Mouse (Mus musculus): Measurements from ENCODE around the gene Cnppd1.

Cnppd1 gene

DNA sequence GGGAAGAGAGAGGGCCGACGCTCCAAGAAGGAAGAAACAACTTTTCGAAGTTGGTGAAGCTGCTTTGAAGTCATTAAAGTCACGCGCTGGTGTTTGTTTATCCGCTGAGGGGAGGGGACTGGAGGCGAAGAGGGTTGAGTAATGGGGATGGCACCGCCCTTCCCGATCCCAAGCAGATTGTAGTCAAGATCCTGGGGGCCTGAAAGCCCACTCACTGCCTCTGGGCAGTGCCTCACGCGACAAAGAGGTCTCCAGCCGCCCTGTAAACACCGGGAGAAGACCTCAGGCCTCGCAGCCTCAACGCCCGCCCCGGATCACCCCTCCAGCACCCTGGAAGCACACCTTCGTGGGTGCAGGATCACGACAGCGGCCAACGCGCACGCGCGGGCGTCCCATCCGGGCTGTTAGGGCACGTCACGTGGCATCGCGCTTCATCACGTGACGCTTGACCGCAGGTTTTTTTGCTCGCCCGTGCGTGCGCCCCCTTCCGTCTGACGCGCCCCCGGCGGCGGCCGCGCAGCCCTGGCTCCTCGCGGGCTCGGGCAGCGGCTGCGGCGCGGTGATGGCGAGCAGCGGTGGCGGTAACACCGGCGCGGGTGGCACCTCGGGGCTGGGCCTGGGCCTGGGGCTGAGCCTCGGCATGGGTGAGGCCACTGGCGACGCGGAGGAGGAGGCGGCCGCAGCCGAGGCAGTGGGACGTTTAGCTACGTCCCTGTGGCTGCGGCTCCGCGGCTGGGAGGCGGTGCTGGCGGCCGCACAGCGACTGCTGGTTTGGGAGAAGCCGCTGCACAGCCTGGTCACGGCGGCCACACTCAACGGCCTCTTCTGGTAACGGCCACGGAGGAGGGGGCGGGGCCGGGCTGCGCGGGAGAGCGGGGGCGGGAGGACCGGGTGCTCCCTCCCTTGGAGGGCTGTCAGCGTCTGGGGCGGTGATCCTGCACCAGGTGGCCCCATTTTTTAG, at the start of gene Cnppd1, which contains the start of gene Retreg2:
TSS of gene Cnppd1 (minus strand) at position 411 of the 961 bp plus-strand sequence.
TSS of gene Retreg2 (plus strand) at position 478 of the 961 bp plus-strand sequence.
- DNase-seq: peak; percentile 94

GRCm38 (mm10) chr1:75191622-75192402, 49.3 kb upstream of the Cnppd1 start, which contains the start of the genes Ankzf1 and Atg9a:
Gene Ankzf1, plus strand, starts transcription at chr1:75192151.
Gene Atg9a, minus strand, starts transcription at chr1:75192196.
- DNase-seq: peak; percentile 98

- DNase-seq: no peak
Observed at GRCm38 (mm10) chr1:75191258-75191621, 48.7 kb upstream of the Cnppd1 start.

GRCm38 (mm10) chr1:75190577-75190976, 48.1 kb upstream of the Cnppd1 start:
- DNase-seq: no peak

DNA sequence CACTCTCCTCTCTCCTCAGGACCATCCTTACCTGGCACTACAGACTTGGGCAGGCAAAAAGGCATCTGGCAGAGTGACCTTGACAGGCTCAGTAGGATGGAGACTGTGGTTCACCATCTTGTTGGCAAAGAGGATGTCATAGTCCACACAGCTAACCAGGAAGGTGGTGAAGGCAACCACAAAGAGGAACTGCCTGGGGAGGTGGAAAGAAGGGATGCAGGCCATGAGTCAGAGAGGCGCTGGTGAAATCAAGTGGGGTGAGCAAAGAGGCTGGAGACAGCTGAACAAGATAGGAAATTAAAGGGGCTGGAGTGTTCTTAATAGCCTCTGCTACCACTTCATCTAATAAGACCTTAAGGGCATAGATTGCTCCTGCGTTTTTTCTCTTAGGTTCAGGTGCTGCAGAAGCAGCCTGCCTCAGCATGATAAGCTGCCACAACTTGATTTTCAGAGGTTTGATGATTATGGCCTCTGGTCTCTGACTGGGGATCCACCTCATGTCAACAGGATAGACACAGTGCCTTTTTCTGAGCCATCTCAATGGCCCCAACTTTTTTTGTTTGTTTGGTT, 45.5 kb upstream of the Cnppd1 start:
- no peak for DNase-seq

DNA sequence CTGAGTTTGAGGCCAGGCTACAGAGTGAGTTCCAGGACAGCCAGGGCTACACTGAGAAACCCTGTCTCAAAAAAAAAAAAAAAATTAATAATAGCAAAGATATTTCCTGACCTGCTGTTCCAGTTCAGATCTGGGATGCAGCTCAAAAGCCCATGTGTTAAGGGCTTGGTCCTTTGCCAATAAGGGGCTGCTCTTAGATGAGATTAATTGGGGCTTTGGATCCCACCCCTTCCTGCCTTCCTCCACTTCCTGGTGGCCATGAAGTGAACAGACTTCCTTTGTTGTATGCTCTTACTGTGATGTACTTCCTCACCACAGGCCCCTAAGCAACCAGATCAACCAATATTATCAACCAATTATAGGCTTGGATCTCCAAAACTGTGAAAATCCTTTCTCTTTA, 44.6 kb upstream of the Cnppd1 start:
- DNase-seq: no peak

DNA sequence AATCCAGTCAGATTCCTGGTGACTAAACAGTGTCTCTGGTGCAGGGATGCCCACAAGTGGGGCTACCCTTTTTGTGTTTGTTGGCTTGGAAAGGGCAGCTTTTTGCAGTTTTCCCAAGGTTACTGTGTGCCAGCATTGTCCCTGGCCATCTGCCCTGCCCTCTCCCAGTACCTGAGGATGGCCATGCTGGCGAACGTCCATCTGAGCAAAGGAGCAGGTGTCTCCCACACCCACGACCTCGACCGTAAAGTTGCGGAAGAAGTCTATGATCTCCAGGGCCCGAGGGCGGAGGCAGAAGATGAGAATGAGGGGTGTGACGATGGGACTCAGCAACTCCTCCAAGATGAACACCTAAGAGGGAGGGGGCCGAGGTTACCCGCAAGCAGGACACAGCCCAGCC, 43.0 kb upstream of the Cnppd1 start:
- DNase-seq: no peak

DNA sequence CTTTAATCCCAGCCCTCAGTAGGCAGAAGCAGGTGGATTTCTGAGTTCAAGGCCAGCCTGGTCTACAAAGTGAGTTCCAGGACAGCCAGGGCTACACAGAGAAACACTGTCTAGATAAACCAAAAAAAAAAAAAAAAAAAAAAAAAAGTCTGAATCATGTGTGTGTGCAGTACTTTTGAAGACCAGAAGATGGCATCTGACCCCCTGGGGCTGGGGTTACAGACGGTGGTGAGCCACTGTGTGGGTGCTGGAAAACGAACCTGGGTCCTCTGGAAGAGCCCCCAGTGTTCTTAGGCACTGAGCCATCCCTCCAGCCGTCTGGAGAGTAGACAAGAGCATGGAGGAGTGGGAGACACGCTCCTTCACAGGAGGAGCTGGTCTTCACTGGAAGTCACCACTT, 39.6 kb upstream of the Cnppd1 start:
- DNase-seq: no peak

DNA sequence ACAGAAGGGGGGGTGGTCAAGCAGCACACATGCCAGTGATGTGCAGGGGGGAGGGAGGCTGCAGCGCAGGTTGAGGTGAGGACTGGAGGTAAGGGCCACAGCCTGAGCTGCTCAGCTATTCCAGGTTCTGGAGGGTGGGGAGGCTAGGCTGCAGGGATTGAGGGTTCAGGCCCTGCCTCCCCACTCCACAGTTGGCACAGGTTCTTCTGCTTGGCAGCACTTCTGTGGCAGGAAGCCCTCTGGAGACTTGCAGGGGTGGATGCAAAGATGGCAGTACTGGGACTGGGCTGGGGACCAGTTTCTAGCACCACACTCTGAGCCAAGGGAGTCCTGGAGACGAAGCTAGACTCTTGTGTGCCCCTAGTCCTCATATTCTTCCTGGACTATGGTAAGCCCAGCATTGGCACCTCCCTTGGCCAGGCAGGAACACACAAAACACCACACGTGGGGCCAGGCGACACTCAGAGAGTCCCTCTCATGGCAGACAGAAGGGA, 38.9 kb upstream of the Cnppd1 start:
- DNase-seq: no peak

- DNase-seq: no peak
Observed at GRCm38 (mm10) chr1:75180741-75181140, 38.2 kb upstream of the Cnppd1 start.

GRCm38 (mm10) chr1:75180105-75180590, 37.6 kb upstream of the Cnppd1 start, which contains the start of gene Abcb6:
Gene Abcb6, minus strand, starts transcription at chr1:75180392.
- DNase-seq: peak; percentile 95

DNA sequence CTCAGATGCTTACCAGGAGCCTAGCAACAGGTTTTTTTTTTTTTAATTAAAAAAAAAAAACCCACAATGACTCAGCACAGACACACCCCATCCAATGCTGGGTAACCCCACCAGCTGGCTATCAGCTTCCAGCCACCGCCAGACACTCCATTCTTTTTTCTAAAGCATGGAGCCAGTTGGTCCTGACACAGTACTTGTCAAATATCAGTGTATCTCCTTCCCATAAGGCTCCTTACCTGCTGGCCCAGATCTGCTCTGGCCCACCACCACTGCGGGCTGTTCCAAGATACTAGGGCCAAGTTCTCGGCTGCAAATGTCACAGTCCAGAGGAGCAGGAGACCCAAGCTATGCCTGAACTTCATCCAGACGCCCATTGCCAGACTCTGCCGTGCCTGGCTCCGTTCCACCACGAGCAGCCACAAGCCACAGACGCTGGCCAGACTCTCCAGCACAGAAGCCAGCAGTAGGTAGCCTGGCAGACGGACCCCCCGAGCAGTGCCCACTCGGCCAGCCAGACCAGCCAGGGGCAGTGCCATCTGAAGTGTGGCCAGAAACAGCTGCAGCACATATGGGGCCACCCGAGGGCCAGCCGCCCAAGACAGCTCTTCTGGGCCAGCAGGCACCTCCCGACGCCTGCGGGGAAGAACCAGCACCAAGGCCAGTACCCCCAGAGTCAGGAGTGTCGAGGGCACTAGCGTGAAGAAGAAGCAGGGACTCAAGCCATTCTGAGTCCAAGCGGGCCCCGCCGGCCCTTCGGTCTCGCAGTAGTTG, 37.0 kb upstream of the Cnppd1 start:
- DNase-seq: peak; percentile 25

- DNase-seq: peak; percentile 97
Observed at GRCm38 (mm10) chr1:75168472-75169464, 26.3 kb upstream of the Cnppd1 start, which contains the start of gene Zfand2b. Gene Zfand2b, plus strand, starts transcription at chr1:75168646.

- no peak for DNase-seq
Observed at GRCm38 (mm10) chr1:75168093-75168471, 25.6 kb upstream of the Cnppd1 start.

DNA sequence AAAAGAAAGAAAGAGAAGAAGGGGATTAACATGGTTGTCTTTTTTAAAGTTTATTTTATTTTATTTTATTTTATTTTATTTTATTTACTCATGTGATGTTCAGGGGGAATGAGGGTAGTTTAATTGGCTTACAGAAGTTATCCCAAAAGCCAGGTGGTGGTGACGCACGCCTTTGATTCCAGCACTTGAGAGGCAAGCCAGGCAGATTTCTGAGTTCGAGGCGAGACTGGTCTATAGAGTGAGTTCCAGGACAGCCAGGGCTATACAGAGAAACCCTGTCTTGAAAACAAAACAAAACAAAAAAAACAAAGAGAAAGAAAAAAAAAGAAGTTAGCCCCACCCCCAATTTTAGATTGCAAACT, 17.7 kb upstream of the Cnppd1 start:
- DNase-seq: no peak

DNA sequence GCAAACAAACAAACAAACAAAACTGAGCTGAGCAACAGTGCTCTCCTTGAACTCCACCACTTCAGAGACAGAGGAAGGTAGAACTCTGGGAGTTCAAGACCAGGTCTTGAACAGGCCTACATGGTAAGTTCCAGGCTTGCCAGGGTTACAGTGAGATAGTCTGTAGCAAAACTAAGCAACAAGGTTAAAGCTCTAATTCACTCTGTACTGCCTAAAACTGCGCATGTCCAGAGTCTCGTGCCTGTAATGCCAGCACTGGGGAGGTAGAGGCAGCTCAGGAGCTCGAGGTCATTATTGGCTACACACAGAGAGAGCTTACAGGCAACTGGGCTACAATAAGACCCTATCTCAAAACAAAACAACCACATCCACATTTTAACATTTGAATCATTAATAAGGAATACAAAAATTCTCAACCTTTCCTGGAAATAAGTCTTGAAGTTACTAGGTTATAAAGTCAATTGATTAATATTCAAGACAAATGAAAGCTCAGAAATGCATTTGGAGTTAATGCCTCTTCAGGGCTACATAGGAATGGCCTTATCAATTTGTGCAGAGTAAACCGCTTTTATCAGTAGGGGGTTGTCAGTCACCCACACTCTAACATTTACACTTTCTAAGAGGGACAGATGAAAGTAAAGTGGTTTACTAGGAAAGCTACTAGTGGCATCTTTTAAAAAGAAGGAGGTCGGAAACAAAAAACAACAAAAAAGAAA, 17.2 kb upstream of the Cnppd1 start:
- DNase-seq: no peak

DNA sequence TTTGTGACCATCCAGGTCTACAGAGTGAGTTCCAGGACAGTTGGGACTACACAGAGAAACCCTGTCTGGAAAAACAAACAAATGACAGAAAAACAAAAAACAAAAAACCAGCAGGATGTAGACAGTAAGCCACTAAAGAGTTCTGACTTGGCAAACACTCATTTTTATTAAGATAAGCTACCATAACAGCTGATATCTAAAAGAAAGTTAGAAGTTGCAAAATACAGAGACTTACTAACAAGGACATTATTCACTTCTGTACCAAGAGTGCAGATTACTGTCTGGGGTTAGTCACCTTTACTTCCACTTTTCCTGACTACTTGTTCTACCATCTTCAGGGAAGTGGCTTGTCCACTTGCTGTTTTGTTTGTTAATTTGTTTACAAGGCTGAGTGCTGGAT, 16.5 kb upstream of the Cnppd1 start:
- no peak for DNase-seq

DNA sequence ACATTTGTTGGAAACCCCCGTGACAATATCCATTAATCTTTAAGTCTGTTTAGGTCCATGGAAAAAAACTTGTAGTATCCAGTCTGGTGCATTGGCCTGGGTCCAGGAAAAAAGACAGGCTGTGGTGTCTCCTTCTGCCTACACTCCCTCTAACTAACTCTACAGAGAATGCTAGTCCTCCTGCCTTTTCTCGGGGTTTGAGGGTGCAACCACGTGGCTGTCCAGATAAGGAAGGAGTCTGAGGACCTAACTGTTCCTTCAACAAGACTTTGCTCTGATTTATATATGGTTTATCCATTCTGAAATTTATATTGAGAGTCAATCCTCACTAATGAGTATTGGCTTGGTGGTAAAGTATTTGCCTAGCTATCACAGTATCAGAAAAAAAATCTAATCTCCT, 13.3 kb upstream of the Cnppd1 start:
- DNase-seq: no peak

GRCm38 (mm10) chr1:75148727-75149126, 6.2 kb upstream of the Cnppd1 start:
- DNase-seq: no peak
